Mouse (Mus musculus): ENCODE measurements at regions not wholly inside any gene's neighbourhood (a gene's known extent, or its start where the extent isn't known, plus 50 kb on each side); places are given as distances from the start of the nearest gene placed in this dataset.

DNA sequence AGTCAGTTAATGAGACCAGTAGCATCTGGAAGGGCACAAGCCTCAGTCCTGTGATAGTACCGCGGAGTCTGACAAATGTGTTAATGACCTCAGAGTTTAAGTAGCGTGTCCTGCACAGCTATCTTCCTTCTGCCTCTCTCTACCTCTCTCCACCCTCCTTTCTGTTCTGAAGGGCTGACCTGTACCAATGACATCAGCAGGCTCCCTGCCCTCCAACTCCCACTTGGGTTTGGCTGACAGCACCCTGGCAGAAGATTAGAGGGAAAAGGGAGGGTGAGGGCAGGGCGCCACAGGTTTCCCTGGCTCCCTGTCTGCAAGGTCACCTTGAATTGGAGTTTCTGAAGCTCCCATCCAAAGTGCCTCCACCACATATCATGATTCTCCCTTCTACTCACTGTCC is 452.0 kb downstream of the Tns1 start:
- H3K9ac ChIP-seq (ENCODE audit: low read length): no peak overlapping the region
- H3K27ac ChIP-seq (ENCODE audit: low read depth, low read length): no peak overlapping the region
- no peak for ATAC-seq
- H3K27me3 ChIP-seq (replicated peaks; ENCODE audit: control insufficient read depth, insufficient read depth, low read length): no peaks in the 10 kb centered on the region
- H3K4me3 ChIP-seq (ENCODE audit: low read depth, low read length): no peak overlapping the region
- no peaks in the 10 kb centered on the region for H3K9me3 ChIP-seq (replicated peaks; ENCODE audit: control insufficient read depth, low read length)
- H3K4me1 ChIP-seq (ENCODE audit: control insufficient read depth, insufficient read depth, low read length): no peaks in the 10 kb centered on the region
- H3K4me2 ChIP-seq (ENCODE audit: low read length): no peak overlapping the region
- 92% methylated on average over 4 of the region's 4 CpGs for WGBS
- no peaks in the 10 kb centered on the region for H3K36me3 ChIP-seq (ENCODE audit: control insufficient read depth, insufficient read depth, low read length)
- DNase-seq (ENCODE audit: low spot score): no peak

DNA sequence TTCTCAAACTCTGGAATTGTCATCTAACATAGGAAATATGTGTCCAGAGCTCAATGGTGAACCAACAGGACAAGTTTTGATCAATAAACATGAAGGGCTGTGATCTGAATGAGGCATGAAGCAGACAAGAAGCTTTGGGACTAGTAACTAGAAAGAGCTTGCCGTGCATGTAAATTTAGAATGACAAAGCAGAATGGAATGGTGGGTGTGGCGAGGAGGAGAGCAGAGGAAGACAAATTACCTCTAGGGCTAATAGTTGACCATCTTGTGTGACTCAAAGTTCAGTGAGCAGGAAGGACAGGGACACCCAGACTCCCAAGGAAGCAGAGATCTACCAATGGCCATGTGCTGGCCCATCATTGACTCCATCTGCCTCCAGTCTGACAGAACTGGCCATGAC is 455.6 kb downstream of the Tns1 start:
- no peak overlapping the region for H3K9ac ChIP-seq (ENCODE audit: low read length)
- H3K4me1 ChIP-seq (ENCODE audit: control insufficient read depth, insufficient read depth, low read length): no peaks in the 10 kb centered on the region
- H3K4me2 ChIP-seq (ENCODE audit: low read length): no peak overlapping the region
- no peaks in the 10 kb centered on the region for H3K27me3 ChIP-seq (replicated peaks; ENCODE audit: control insufficient read depth, insufficient read depth, low read length)
- H3K27ac ChIP-seq (ENCODE audit: low read depth, low read length): no peak overlapping the region
- H3K4me3 ChIP-seq (ENCODE audit: low read depth, low read length): no peak overlapping the region
- no peak for DNase-seq (ENCODE audit: low spot score)
- 84% methylated on average over 2 of the region's 2 CpGs for WGBS
- H3K36me3 ChIP-seq (ENCODE audit: control insufficient read depth, insufficient read depth, low read length): no peaks in the 10 kb centered on the region
- no peaks in the 10 kb centered on the region for H3K9me3 ChIP-seq (replicated peaks; ENCODE audit: control insufficient read depth, low read length)
- ATAC-seq: no peak

- H3K4me3 ChIP-seq (ENCODE audit: low read depth, low read length): no peak overlapping the region
- DNase-seq (ENCODE audit: low spot score) (no peak), ATAC-seq (no peak)
- H3K27ac ChIP-seq (ENCODE audit: low read depth, low read length): no peak overlapping the region
- no peak overlapping the region for H3K4me2 ChIP-seq (ENCODE audit: low read length)
- H3K9me3 ChIP-seq (replicated peaks; ENCODE audit: control insufficient read depth, low read length): no peaks in the 10 kb centered on the region
- no peaks in the 10 kb centered on the region for H3K4me1 ChIP-seq (ENCODE audit: control insufficient read depth, insufficient read depth, low read length)
- H3K36me3 ChIP-seq (ENCODE audit: control insufficient read depth, insufficient read depth, low read length): no peaks in the 10 kb centered on the region
- no peaks in the 10 kb centered on the region for H3K27me3 ChIP-seq (replicated peaks; ENCODE audit: control insufficient read depth, insufficient read depth, low read length)
- WGBS: 61% methylated on average over 1 of the region's 1 CpGs
- no peak overlapping the region for H3K9ac ChIP-seq (ENCODE audit: low read length)
Observed at GRCm38 (mm10) chr1:73663546-73663945, 460.7 kb downstream of the Tns1 start.

DNA sequence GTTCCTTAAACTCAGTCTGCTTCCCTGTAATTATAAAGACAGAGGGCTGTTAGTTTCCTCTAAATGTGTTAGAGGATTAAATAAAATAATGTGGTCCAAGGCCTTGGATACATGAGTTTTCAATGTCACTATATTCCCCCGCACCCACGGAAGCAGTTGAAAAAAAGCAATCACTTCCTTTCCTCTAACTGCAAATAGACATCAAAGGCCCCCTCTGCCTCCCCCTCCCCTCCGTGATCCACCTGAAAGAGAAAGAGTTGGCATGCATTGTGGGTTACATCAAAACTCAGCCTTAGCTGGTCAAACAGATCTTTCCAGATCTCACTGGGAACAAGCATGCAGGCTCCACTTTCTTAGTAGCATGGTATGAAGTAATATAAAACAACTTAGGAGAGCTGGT is 479.2 kb downstream of the Tns1 start:
- ATAC-seq (no peak), DNase-seq (ENCODE audit: low spot score) (no peak)
- no peak overlapping the region for H3K9ac ChIP-seq (ENCODE audit: low read length)
- no peak overlapping the region for H3K27ac ChIP-seq (ENCODE audit: low read depth, low read length)
- no peaks in the 10 kb centered on the region for H3K9me3 ChIP-seq (replicated peaks; ENCODE audit: control insufficient read depth, low read length)
- no peak overlapping the region for H3K4me3 ChIP-seq (ENCODE audit: low read depth, low read length)
- H3K4me1 ChIP-seq (ENCODE audit: control insufficient read depth, insufficient read depth, low read length): peaks cover 10% of the 10 kb centered on the region; the same call in 1 of the 2 replicates
- no peaks in the 10 kb centered on the region for H3K36me3 ChIP-seq (ENCODE audit: control insufficient read depth, insufficient read depth, low read length)
- 87% methylated on average over 3 of the region's 3 CpGs for WGBS
- no peak overlapping the region for H3K4me2 ChIP-seq (ENCODE audit: low read length)
- H3K27me3 ChIP-seq (replicated peaks; ENCODE audit: control insufficient read depth, insufficient read depth, low read length): no peaks in the 10 kb centered on the region

- Histone ChIP-seq H3K9ac (ENCODE audit: low read length) (no peak overlapping the region), H3K36me3 (ENCODE audit: control insufficient read depth, insufficient read depth, low read length) (no peaks in the 10 kb centered on the region), H3K4me3 (ENCODE audit: low read depth, low read length) (no peak overlapping the region), H3K4me1 (ENCODE audit: control insufficient read depth, insufficient read depth, low read length) (peaks cover 10% of the 10 kb centered on the region; the same call in 1 of the 2 replicates), H3K27ac (ENCODE audit: low read depth, low read length) (no peak overlapping the region), H3K4me2 (ENCODE audit: low read length) (no peak overlapping the region), H3K27me3 (replicated peaks; ENCODE audit: control insufficient read depth, insufficient read depth, low read length) (no peaks in the 10 kb centered on the region), H3K9me3 (replicated peaks; ENCODE audit: control insufficient read depth, low read length) (no peaks in the 10 kb centered on the region)
- WGBS: 84% methylated on average over 5 of the region's 5 CpGs
- DNase-seq (ENCODE audit: low spot score) (no peak), ATAC-seq (no peak)
Observed at GRCm38 (mm10) chr1:73644394-73644793, 479.9 kb downstream of the Tns1 start.

- no peaks in the 10 kb centered on the region for H3K9me3 ChIP-seq (replicated peaks; ENCODE audit: control insufficient read depth, low read length)
- H3K36me3 ChIP-seq (ENCODE audit: control insufficient read depth, insufficient read depth, low read length): no peaks in the 10 kb centered on the region
- DNase-seq (ENCODE audit: low spot score) (no peak), ATAC-seq (no peak)
- no peak overlapping the region for H3K4me2 ChIP-seq (ENCODE audit: low read length)
- H3K27ac ChIP-seq (ENCODE audit: low read depth, low read length): no peak overlapping the region
- peaks cover 10% of the 10 kb centered on the region; the same call in 1 of the 2 replicates for H3K4me1 ChIP-seq (ENCODE audit: control insufficient read depth, insufficient read depth, low read length)
- H3K9ac ChIP-seq (ENCODE audit: low read length): no peak overlapping the region
- 69% methylated on average over 5 of the region's 5 CpGs for WGBS
- H3K27me3 ChIP-seq (replicated peaks; ENCODE audit: control insufficient read depth, insufficient read depth, low read length): no peaks in the 10 kb centered on the region
- no peak overlapping the region for H3K4me3 ChIP-seq (ENCODE audit: low read depth, low read length)
Observed at GRCm38 (mm10) chr1:73643431-73643830, 480.8 kb downstream of the Tns1 start.

GRCm38 (mm10) chr1:73642691-73643109 is 481.5 kb downstream of the Tns1 start:
- Histone ChIP-seq H3K4me2 (ENCODE audit: low read length) (no peak overlapping the region), H3K4me3 (ENCODE audit: low read depth, low read length) (no peak overlapping the region), H3K36me3 (ENCODE audit: control insufficient read depth, insufficient read depth, low read length) (no peaks in the 10 kb centered on the region), H3K9me3 (replicated peaks; ENCODE audit: control insufficient read depth, low read length) (no peaks in the 10 kb centered on the region), H3K27ac (ENCODE audit: low read depth, low read length) (no peak overlapping the region), H3K27me3 (replicated peaks; ENCODE audit: control insufficient read depth, insufficient read depth, low read length) (no peaks in the 10 kb centered on the region), H3K4me1 (ENCODE audit: control insufficient read depth, insufficient read depth, low read length) (peaks cover 10% of the 10 kb centered on the region; the same call in 1 of the 2 replicates), H3K9ac (ENCODE audit: low read length) (no peak overlapping the region)
- 3% methylated on average over 7 of the region's 7 CpGs for WGBS
- peak; percentile 58 for DNase-seq (ENCODE audit: low spot score)
- ATAC-seq: peak; percentile 30

GRCm38 (mm10) chr1:73641456-73641855 is 482.8 kb downstream of the Tns1 start:
- 77% methylated on average over 8 of the region's 8 CpGs for whole genome bisulfite sequencing
- peaks cover 10% of the 10 kb centered on the region; the same call in 1 of the 2 replicates for H3K4me1 ChIP-seq (ENCODE audit: control insufficient read depth, insufficient read depth, low read length)
- no peak overlapping the region; the same call in 1 of the 2 replicates for H3K27ac ChIP-seq (ENCODE audit: low read depth, low read length)
- ATAC-seq (no peak), DNase-seq (ENCODE audit: low spot score) (no peak)
- no peak overlapping the region for H3K4me3 ChIP-seq (ENCODE audit: low read depth, low read length)
- no peak overlapping the region for H3K9ac ChIP-seq (ENCODE audit: low read length)
- no peaks in the 10 kb centered on the region for H3K27me3 ChIP-seq (replicated peaks; ENCODE audit: control insufficient read depth, insufficient read depth, low read length)
- H3K9me3 ChIP-seq (replicated peaks; ENCODE audit: control insufficient read depth, low read length): no peaks in the 10 kb centered on the region
- no peaks in the 10 kb centered on the region for H3K36me3 ChIP-seq (ENCODE audit: control insufficient read depth, insufficient read depth, low read length)
- H3K4me2 ChIP-seq (ENCODE audit: low read length): no peak overlapping the region

- peak overlapping the region; percentile 49; the same call in 1 of the 2 replicates for H3K27ac ChIP-seq (ENCODE audit: low read depth, low read length)
- peak overlapping the region; percentile 13; the same call in 1 of the 2 replicates for H3K4me2 ChIP-seq (ENCODE audit: low read length)
- H3K9me3 ChIP-seq (replicated peaks; ENCODE audit: control insufficient read depth, low read length): no peaks in the 10 kb centered on the region
- ATAC-seq: peak; percentile 76
- H3K36me3 ChIP-seq (ENCODE audit: control insufficient read depth, insufficient read depth, low read length): no peaks in the 10 kb centered on the region
- no peak overlapping the region for H3K9ac ChIP-seq (ENCODE audit: low read length)
- no peaks in the 10 kb centered on the region for H3K27me3 ChIP-seq (replicated peaks; ENCODE audit: control insufficient read depth, insufficient read depth, low read length)
- H3K4me3 ChIP-seq (ENCODE audit: low read depth, low read length): no peak overlapping the region
- H3K4me1 ChIP-seq (ENCODE audit: control insufficient read depth, insufficient read depth, low read length): peaks cover 10% of the 10 kb centered on the region; the same call in 1 of the 2 replicates
- WGBS: 12% methylated on average over 12 of the region's 12 CpGs
- DNase-seq (ENCODE audit: low spot score): peak; percentile 69
Observed at GRCm38 (mm10) chr1:73640726-73641451, 483.4 kb downstream of the Tns1 start.

Measured in forebrain, embryonic 14.5 days (tissue).